Mouse (Mus musculus): ENCODE results near the gene Car7. TPM values are rescaled to one million over a fixed set of nuclear protein-coding genes. Genes with fewer than 3 reads are reported as not detected.

Gene Car7
- polyA plus RNA-seq, 2 experiments: 5.0 to 11.2 TPM

- Histone ChIP-seq H3K9me3 (ENCODE audit: control insufficient read depth, low read length) (no peaks in the 10 kb centered on the region), H3K4me3 (ENCODE audit: insufficient read depth in 1 of 2, low read depth in 2 of 2, low read length in 2 of 2) (no peak overlapping the region), H3K4me2 (ENCODE audit: low read depth) (no peak overlapping the region), H3K9ac (replicated peaks) (no peak overlapping the region), H3K27me3 (ENCODE audit: control insufficient read depth, insufficient read depth, low read length) (peaks cover 47% of the 10 kb centered on the region), H3K4me1 (replicated peaks; ENCODE audit: control insufficient read depth in 2 of 2, insufficient read depth in 2 of 2, low read length in 1 of 2) (peaks cover 5 to 12% of the 10 kb centered on the region in 2 experiments), H3K36me3 (replicated peaks; ENCODE audit: control insufficient read depth, insufficient read depth, low read depth) (no peaks in the 10 kb centered on the region), H3K27ac (no peak overlapping the region)
- WGBS (ENCODE audit: insufficient replicate concordance): 66% methylated on average over 4 of the region's 4 CpGs
- DNase-seq (ENCODE audit: low read depth in 3 of 3, low spot score in 3 of 3): no peak
- TF ChIP-seq CTCF (IDR thresholded peaks at IDR 0.05; ENCODE audit: low read depth) (no peak), EP300 (IDR thresholded peaks at IDR 0.05; ENCODE audit: low read depth) (no peak)
- no peak for ATAC-seq (ENCODE audit: insufficient read depth)
Measured at GRCm38 (mm10) chr8:104538896-104539295, 4.4 kb downstream of the Car7 start.

DNA sequence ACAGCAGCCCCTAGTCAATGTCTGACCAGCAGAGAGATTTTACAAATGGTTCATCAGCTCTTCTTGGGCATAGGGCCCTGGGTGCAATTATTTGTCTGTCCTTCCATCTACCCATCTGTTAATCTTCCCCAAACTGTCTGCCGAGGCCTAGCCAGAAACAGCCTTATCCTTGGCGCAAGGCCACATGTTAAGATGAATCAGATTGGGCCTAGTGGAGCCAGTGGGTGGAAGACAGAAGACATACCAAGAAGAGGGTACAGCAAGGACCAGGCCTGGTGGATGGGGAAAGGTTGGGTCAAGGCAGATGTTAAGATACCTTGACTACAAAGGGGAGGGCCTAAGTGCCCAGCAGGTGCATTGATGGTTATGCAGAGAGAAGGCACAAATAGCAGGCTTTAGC is 5.1 kb downstream of the Car7 start:
- Histone ChIP-seq H3K27ac (no peak overlapping the region), H3K4me2 (ENCODE audit: low read depth) (no peak overlapping the region), H3K27me3 (ENCODE audit: control insufficient read depth, insufficient read depth, low read length) (peaks cover 47% of the 10 kb centered on the region), H3K36me3 (replicated peaks; ENCODE audit: control insufficient read depth, insufficient read depth, low read depth) (no peaks in the 10 kb centered on the region), H3K4me1 (replicated peaks; ENCODE audit: control insufficient read depth in 2 of 2, insufficient read depth in 2 of 2, low read length in 1 of 2) (peaks cover 5 to 12% of the 10 kb centered on the region in 2 experiments), H3K9me3 (ENCODE audit: control insufficient read depth, low read length) (no peaks in the 10 kb centered on the region), H3K9ac (replicated peaks) (no peak overlapping the region), H3K4me3 (ENCODE audit: insufficient read depth in 1 of 2, low read depth in 2 of 2, low read length in 2 of 2) (no peak overlapping the region)
- DNase-seq (ENCODE audit: low read depth in 3 of 3, low spot score in 3 of 3) (no peak), ATAC-seq (ENCODE audit: insufficient read depth) (no peak)
- 50% methylated on average over 2 of the region's 2 CpGs for WGBS (ENCODE audit: insufficient replicate concordance)
- TF ChIP-seq EP300 (IDR thresholded peaks at IDR 0.05; ENCODE audit: low read depth) (no peak), CTCF (IDR thresholded peaks at IDR 0.05; ENCODE audit: low read depth) (no peak)

DNA sequence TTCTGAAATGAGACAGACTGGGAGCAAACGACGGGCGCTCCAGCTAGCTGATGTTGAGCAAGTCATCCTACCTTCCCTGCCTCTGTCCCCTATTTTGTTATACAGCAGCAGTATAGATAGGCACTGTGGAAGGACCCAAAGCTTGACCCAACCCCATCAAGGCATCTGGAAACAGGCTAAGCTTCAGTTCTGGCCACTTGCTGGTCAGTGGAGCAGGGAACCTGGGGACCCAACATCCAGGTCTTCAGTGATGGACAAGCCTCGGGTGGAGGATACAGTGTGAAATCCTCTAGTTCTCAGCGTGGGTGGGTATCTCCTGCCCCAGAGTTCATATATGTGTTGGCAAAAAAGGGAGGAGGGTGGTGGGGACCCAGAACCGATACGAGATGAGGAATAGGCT is 5.7 kb downstream of the Car7 start:
- Histone ChIP-seq H3K9ac (replicated peaks) (no peak overlapping the region), H3K27ac (no peak overlapping the region), H3K9me3 (ENCODE audit: control insufficient read depth, low read length) (no peaks in the 10 kb centered on the region), H3K27me3 (ENCODE audit: control insufficient read depth, insufficient read depth, low read length) (peaks cover 47% of the 10 kb centered on the region), H3K4me2 (ENCODE audit: low read depth) (peak overlapping the region; percentile 65), H3K36me3 (replicated peaks; ENCODE audit: control insufficient read depth, insufficient read depth, low read depth) (no peaks in the 10 kb centered on the region), H3K4me3 (ENCODE audit: insufficient read depth in 1 of 2, low read depth in 2 of 2, low read length in 2 of 2) (no peak overlapping the region), H3K4me1 (replicated peaks; ENCODE audit: control insufficient read depth in 2 of 2, insufficient read depth in 2 of 2, low read length in 1 of 2) (peaks cover 4 to 7% of the 10 kb centered on the region in 2 experiments)
- no peak for DNase-seq (ENCODE audit: low read depth in 3 of 3, low spot score in 3 of 3)
- no peak for ATAC-seq (ENCODE audit: insufficient read depth)
- WGBS (ENCODE audit: insufficient replicate concordance): 27% methylated on average over 7 of the region's 7 CpGs
- no peak for TF ChIP-seq CTCF (IDR thresholded peaks at IDR 0.05; ENCODE audit: low read depth)
- no peak for TF ChIP-seq EP300 (IDR thresholded peaks at IDR 0.05; ENCODE audit: low read depth)

GRCm38 (mm10) chr8:104540710-104541514 is 6.4 kb downstream of the Car7 start:
- TF ChIP-seq EP300 (IDR thresholded peaks at IDR 0.05; ENCODE audit: low read depth) (no peak), CTCF (IDR thresholded peaks at IDR 0.05; ENCODE audit: low read depth) (no peak)

GRCm38 (mm10) chr8:104541515-104541880 is 7.0 kb downstream of the Car7 start:
- Histone ChIP-seq H3K4me1 (replicated peaks; ENCODE audit: control insufficient read depth in 2 of 2, insufficient read depth in 2 of 2, low read length in 1 of 2) (no peaks in the 10 kb centered on the region), H3K27ac (no peak overlapping the region), H3K4me3 (ENCODE audit: insufficient read depth in 1 of 2, low read depth in 2 of 2, low read length in 2 of 2) (peak overlapping the region; percentile 41 to 48; a peak in 3 of 4 replicates), H3K9me3 (ENCODE audit: control insufficient read depth, low read length) (no peaks in the 10 kb centered on the region), H3K4me2 (ENCODE audit: low read depth) (peak overlapping the region; percentile 65), H3K9ac (replicated peaks) (no peak overlapping the region), H3K27me3 (ENCODE audit: control insufficient read depth, insufficient read depth, low read length) (peaks cover 47% of the 10 kb centered on the region), H3K36me3 (replicated peaks; ENCODE audit: control insufficient read depth, insufficient read depth, low read depth) (no peaks in the 10 kb centered on the region)
- DNase-seq (ENCODE audit: low read depth in 3 of 3, low spot score in 3 of 3): no peak
- TF ChIP-seq CTCF (IDR thresholded peaks at IDR 0.05; ENCODE audit: low read depth): no peak
- no peak for TF ChIP-seq EP300 (IDR thresholded peaks at IDR 0.05; ENCODE audit: low read depth)
- WGBS (ENCODE audit: insufficient replicate concordance): 7% methylated on average over 8 of the region's 8 CpGs
- ATAC-seq (ENCODE audit: insufficient read depth): no peak

More at GRCm38 (mm10) chr8:104540710-104541514, 6.4 kb downstream of the Car7 start:
- Histone ChIP-seq H3K27me3 (ENCODE audit: control insufficient read depth, insufficient read depth, low read length) (peaks cover 47% of the 10 kb centered on the region), H3K4me2 (ENCODE audit: low read depth) (peak overlapping the region; percentile 65), H3K36me3 (replicated peaks; ENCODE audit: control insufficient read depth, insufficient read depth, low read depth) (no peaks in the 10 kb centered on the region), H3K4me3 (ENCODE audit: insufficient read depth in 1 of 2, low read depth in 2 of 2, low read length in 2 of 2) (peak overlapping the region; percentile 41 to 48), H3K27ac (no peak overlapping the region), H3K9ac (replicated peaks) (no peak overlapping the region), H3K9me3 (ENCODE audit: control insufficient read depth, low read length) (no peaks in the 10 kb centered on the region), H3K4me1 (replicated peaks; ENCODE audit: control insufficient read depth in 2 of 2, insufficient read depth in 2 of 2, low read length in 1 of 2) (no peaks in the 10 kb centered on the region; a peak in 1 of 4 replicates)
- peak; percentile 25; the same call in 1 of the 2 replicates for ATAC-seq (ENCODE audit: insufficient read depth)
- WGBS (ENCODE audit: insufficient replicate concordance): 2% methylated on average over 76 of the region's 76 CpGs
- DNase-seq (ENCODE audit: low read depth in 3 of 3, low spot score in 3 of 3): no peak
